Mouse (Mus musculus) urinary bladder, postnatal 25 days (tissue): ENCODE data around the gene Synrg.
A peak's percentile ranks its signal among the peaks of the same experiment; 100 is the strongest.

Experiments
- DNase-seq: peaks from one replicate; pipeline ENCODE4 v3.0.0; 2022; ENCODE audit warnings: low spot score

The Synrg gene

DNA sequence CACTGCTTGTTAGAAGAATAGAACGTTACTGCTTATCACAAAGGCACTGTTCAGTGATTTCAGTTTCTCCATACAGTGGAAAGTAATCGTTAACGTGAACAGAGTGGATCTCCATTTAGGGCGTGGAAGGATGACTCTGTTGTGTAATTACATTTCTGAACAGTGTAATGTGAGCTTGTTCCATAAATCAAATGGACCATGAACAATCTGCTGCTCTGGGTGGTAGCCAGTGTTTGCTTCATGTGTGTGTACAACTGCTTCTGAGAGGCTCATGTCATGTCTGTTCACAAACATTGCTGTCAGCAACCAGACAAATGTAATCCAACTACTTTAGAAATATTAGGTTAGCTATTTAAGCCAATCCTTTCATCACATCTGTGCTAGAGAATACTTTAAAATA lies 27.5 kb downstream of the Synrg start:
- no peak for DNase-seq

DNA sequence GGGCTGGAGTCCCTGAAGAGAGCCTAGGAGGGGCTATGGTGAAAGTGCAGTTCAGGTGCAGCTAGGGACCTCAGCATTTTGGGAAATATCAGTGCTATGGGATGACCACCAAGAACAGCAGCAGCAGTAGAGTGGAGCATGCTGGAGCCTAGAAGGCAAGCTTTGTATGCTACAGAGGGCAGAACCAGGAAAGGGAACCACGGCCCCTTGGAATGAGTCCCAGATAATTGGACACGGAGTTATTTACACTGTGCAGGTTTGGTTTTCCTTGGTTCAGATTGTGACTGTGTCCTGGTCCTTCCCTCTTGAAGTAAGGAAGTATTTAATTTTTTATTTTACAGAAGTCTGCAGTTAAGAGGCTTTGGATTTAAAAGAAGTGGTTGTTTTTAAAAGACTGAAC lies 29.2 kb downstream of the Synrg start:
- no peak for DNase-seq

DNA sequence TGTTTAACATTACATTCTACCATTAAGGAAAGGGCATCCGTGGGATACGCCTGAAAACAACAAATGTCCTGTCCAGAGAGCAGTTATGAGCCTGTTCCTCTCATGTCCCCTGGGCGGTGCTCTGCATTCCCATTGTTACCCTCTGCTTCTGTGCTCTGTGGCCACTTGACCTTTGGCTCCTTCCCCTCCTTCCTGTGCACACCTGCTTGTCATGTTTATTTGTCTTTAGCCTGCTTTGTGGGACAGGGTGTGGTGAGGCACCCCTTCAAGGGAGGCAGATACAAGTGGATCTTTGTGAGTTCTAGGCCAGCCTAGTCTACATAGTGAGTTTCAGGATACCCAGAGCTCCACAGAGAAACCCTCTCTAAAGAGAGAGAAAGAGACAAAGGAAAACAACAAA lies 30.3 kb downstream of the Synrg start:
- no peak for DNase-seq

DNA sequence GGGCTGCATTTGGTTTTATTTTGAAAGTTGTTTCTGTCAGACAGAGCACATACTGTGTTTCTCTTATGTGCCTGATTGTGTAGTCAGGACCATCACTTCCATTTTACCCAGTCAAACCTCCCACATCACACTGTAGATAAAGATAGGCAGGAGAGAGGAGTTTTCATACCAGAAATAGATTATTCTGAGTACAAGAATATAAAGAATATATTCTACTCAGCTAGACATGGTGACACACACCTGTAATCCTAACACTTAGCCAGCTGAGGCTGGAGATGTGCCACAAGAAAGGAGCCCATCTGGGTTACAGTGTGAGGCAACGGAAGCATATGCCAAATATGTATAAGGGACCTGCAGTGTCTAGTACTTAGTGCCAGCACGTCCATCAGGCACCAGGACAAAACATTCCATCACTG lies 31.3 kb downstream of the Synrg start:
- DNase-seq, result no peak

DNA sequence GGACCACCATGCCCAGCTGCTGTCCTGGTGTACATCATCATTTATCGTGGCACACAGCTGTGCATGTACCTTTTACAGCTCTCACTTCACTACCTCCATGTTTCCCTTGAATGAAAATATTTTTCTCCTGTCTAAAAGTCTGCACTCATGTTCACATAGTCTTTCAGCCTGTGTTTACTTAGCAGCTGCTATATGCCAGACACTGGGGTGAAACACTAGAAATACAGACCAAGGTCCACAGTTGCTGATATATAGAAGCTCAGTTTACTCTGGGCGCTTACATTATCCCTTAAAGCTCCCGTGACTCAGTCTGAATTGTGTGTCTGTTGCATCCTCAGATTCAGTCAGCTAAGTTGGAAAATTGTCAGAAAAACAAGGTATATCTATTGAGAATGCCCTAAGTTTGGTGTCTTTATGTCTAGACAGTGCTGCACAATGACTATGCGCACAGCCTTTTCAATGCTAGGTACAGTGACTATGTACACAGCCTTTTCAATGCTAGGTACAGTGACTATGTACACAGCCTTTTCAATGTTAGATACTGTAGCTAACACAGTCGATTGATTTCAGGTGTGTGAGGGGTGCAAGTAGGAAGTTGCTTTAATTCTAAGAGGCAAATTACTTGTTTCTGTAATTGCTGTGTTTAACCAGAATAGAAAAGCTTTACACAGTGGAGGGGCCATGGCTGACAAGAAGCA lies 33.1 kb downstream of the Synrg start:
- DNase-seq, result no peak

DNA sequence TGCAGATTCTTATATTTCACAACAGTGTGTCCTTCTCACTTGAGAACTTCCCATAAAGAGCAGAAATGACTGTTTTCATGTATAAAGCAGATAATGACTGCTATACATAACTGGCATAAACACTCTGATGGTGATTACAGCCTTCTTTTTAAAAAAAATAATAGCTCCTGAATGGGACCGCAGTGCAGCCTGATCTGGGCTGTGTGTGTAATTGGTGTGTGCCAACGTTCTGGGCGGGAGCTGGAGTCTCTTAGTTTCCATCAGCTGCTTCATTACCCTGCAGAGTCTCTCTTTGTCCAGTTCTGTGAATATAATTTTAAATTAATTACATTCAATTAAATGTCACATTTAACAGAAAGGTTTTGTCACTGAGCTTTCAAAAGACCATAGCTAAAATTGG lies 34.8 kb downstream of the Synrg start:
- DNase-seq, result no peak

DNA sequence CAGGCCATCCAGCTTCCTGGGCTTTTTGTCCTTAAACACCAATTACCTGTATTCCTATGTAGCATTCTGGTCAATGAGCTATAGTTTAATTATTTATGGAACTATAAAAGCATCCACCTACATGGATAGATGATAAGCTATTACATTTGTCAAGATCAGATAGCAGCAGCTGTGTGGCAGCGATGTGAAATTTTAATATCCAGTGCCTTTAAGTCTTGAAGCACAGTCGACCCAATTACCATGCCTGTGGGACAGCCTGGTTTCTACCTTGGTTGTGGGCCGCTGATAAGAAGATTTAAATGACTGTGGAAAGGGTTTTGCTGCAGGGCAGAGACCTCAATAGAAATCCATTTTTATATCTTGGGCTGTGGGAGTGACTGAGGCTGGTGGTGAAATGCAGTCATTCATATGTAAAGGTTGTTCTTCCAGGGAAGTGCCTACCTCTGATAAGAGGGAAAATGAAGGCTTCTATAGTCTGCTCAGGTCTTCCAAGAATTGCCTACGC lies 35.2 kb downstream of the Synrg start:
- DNase-seq, result no peak

DNA sequence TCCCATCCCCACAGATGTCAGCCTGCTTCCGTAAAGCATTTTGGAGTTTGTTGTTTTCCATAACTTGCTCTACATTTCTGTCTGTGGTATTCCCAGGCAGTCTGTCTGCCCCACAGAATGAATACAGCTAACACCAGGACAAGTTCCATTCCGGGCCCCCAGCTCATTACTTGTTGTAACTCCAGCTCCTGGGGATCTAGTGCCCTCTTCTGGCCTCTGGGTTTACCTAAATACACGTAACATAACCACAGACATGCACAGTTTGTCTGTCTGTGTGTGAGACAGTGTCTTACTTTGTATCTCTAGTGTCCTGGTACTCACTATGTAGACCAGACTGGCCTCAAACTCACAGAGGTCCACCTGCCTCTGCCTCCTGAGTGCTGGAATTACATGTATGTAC lies 37.0 kb downstream of the Synrg start:
- DNase-seq, result no peak

DNA sequence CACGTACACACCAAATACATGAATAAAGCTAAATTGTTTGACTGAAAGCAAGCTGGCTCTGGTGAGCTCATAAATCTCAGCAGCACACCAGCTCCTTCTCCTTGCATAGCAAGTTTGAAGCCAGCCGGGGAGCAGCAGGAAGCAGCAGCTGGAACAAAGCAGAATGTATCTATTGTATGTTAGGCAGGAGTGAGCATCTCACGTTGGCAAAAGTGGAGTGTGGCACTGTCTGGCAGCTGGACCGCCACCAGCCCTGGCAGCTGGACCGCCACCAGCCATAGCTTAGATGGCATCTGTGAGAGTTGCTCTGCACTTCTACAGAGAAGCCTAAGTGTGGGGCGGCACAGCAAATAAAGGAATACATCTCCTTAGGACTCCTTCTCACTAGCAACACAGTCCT lies 39.8 kb downstream of the Synrg start:
- no peak for DNase-seq

DNA sequence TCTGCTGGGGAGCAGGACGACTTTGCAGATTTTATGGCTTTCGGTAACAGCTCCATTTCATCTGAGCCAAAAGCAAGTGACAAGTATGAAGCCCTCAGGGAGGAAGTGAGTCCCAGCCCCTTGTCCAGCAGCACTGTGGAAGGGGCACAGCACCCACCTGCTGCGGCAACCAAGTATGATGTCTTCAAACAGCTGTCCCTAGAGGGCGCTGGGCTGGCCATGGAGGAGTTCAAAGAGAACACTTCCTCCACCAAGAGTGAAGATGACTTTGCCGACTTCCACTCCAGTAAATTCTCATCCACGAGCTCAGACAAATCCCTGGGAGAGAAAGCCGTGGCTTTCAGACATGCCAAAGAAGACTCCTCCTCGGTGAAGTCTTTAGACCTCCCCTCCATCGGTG lies 44.8 kb downstream of the Synrg start:
- no peak for DNase-seq

DNA sequence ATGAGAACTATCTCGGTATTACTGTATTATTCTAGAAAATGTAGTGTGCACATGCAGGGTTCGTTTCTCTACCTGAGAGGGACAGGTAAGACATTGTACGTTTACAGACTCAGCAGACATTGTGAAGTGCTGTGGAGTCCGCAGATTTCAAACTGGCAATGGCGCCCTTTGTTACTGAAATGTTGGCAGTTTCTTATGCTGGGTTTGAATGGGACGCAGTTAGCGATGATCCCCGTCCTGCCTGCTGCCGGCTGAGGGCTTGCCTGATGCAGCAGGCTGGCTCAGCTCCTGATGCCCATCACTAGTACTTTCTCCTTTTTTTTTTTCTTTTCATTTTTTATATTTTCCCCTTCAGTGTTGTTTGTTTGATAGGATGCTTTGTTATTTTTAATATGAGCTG lies 46.2 kb downstream of the Synrg start:
- DNase-seq, result no peak

DNA sequence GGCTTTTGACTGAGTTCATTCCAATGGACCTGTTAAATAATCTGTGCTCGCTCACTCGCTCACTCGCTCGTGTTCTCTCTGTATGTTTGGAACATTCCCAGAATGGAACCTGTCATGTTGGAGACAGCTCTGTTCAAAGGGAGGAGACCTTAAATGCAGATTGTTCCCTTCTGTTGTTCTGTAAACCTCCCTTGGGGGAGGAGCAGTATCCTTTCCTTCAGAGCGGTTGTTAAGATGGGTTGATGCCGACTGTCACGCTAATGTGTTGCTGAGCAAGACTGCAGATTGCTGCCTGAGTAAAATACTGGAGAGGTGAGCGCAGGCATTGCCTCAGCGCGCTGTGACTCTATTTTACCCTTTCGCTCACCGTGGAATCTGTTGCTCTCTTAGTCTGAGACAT lies 46.8 kb downstream of the Synrg start:
- no peak for DNase-seq

DNA sequence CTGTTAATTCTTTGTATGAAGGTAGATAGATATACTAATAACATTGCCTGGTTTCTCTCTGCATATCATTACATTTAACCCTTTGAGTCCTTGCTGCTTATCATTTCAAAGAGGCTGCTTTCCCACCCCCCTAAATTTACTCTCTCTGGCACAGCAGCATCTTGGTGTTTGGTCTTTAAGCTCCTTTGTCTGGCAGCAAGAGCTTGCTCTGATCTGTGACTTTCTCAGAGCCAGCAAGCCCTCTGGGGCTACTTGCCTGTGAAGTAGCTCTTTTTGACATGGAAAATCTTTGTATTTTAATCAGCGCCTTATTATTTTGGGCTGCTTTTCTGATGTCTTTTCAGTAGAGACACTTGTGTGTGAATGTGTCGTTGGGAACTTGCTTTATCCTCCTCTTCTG lies 47.3 kb downstream of the Synrg start:
- DNase-seq, result no peak

DNA sequence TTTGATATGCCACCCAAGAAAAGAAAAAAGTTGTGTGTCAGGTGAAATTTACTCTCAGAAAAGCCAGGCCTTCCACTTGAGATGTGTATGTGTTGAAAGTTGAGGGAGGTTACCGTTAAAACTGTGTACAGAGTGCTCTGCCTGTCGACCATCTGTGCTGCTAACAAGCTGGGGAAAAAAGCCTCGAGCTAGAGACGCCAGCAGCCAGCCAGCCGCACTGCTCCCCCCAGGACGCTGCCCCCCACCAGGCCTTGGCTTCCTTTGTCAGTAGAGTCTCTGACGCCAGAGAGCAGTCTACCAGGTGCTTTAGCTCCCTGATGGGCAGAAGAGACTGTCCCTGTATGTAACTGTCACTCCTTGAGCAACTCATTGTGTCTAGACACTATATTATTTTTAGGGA lies 48.9 kb downstream of the Synrg start:
- DNase-seq, result no peak

DNA sequence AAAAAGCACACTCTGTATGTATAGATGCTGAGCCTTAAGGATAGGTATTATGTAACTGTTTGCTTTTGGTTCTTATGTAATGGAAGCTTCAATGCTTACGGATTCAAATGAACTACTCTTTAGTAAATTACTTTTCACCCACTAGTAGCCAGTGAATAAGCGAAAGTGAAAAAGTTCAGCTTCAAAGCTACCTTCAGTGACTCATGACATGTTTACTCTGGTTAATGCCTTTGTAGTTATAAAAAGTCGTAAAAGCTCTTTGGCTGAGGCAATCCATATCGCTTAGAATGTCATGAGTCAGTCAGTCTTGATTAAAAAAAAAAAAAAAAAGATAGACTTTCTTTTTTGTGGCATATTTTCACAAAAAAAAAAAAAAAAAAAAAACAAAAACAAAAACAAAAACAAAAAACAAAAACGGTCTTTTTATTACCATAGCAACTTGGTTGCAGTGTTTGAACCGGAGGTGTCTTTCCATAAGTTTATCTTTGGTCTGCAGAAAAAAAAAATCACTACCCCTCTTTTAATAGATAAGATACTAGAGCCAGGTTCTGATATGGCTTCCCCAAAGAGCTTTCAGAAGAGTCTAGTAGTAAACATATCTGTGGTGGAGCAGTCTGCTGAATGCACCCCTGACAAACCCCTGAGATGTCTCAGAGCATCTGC lies 52.0 kb downstream of the Synrg start:
- DNase-seq, result no peak

DNA sequence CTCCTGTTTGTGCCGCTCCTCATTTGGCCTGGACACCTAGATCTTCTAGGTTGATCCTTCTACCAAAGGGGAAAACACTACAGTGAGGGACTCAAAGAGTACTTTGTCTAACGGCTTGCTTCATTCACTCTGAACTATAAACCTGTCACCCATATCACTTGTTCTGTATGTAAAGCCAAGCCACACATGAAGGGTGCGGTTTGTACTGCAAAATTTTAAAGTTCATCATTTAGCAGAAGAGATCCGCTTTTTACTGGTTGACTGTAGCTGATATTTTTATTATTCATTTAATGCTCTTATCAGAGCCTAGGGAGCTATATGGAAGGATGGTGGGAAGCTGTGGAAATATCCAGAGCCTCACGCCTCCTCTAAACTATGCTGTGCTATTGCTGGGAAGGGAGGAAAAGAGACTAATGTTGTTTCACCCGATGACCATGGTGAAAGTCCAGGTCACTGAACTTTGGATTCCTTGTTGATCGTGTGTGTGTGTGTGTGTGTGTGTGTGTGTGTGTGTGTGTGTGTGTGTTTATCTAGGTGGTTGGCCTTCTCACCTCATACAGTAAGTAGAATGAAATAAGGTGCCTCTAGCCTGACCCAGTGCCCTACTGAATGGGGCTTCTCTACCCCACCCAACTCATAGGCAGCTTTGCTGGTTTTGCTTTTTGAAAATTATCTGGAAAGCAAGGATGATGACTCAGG lies 52.7 kb downstream of the Synrg start:
- DNase-seq, result no peak

DNA sequence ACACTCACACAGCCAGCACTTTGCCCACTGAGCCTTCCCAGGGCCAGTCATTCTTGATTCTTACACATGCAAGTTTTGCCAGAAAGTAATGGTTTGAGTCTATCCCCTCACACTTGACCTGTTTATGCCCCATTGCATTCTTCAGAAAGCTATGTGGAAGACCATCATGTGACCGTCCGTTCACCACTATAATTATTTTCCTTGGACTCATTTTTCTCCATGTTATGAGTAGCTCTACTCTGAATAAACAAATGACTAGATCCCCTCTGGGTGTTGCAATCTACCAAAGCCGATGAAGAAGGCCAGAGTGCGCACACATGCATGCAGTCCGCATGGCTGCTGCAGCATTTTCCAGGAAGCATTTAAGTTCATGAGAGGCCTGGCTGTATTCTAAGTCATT lies 63.0 kb downstream of the Synrg start:
- DNase-seq, result no peak

DNA sequence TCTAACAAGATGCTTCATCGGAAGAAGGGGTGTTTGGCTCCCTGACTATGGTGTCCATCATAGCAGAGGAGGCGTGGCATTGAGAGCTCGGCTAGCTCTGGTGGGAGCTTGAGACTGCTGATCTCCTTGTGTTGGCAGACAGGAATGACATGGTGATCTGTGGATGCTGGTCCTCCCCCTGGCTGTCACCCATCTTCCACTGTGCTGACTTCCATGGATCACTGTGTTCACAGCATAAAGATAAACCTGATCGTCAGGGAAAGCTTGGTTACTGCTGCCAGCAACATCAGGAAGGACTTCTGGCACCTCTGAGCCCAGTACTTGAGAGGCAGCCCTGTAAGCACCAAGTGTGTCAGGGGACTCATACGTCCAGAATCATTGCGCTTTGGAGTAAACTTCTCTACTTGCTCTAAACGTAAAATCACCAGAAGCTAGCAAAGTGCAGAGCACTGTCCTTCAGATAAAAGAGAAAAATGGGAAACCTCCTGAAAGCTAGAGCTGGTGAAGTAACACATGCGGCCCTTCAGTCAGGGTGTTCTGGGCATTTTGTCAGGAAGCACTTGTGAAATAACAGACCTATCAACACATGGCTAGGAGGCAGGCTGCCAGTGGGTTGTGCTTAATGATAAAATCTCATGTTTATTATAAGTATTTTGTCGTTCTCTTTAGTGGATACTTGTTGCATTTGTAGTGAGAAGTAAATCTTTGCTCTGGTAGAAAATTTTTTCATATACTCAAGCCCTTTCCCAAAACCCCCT lies 64.2 kb downstream of the Synrg start:
- DNase-seq, result peak; percentile 47

DNA sequence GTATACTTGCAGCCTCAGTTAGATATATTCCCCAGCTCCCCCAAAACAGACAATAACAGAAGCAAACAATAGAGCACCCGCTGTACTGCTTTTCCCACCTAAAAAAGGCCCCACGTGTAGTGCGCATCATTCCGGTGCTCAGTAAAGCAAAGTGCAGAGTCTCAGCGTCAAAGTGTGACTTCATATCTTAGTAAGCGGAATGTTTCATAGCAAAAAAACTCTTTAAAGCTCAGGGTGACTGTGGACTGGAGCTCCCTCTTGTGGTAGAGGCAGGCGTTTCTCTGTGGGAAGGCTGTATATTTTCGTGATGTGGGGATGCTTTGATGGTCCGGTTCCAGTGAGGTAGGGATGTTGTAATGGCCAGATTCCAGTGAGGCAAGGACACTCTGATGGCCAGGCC lies 67.7 kb downstream of the Synrg start:
- peak; percentile 44 for DNase-seq

DNA sequence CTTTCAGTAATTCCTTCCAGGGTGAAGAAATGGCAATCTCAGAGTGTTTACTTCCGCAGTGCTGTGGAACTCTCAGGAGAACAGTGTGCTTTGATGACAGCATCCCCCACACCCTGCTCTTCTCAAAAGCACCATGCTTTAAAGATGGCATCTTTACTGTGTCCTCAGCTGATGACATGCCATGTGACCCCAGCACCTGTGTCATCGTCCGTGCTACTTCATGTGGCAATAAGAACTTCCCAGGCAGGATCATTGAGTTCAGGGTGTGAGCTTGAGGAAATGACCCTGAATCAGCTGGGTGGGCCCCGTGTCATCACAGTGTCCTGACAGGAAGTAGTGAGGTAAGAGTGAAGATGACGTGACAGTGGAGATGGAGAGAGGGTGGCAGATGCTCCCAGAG lies 68.3 kb downstream of the Synrg start:
- no peak for DNase-seq

DNA sequence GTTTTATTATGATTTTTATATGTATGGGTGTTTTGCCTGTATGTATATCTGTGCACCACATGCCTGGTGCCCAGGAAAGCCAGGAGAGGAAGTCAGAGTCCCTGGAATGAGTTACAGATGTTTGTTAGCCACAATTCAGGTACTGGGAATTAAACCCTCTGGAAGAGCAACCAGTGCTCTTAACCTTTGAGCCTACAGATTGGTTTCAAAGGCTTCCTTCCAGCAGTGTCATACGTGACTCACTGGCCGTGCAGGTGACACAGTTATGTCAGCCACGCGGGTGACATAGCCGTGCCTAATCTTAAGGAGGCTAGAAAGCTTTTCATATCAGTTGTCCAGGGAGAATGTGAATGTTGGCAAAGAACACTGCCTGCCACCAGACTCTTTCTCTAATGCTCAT lies 69.4 kb downstream of the Synrg start:
- no peak for DNase-seq

DNA sequence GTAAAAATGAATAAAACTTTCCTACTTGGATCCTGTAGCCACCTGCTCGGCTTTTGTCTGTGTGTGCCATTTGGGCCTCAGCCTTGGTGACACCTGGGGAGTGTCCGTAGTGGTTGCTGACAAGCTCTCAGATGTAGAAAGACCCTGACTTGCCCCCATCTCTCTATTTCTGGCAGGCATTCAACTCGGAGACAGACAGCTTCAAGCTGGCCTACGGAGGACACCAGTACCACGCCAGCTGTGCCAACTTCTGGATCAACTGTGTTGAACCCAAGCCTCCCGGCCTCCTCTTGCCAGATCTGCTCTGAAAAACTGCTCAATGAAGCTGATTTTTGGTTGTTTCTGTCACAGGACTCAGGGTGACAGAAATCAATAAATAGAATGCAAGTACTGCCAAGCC lies 76.4 kb downstream of the Synrg start:
- DNase-seq, result no peak
